Mouse (Mus musculus) heart, adult 2 months (tissue): Measurements from ENCODE around the gene H60c. TPM values are rescaled to one million over a fixed set of nuclear protein-coding genes. Genes with fewer than 3 reads are reported as not detected.
"Not testable (repeated sequence)": the region's sequence is repeated elsewhere in the genome, so short reads cannot be mapped to it uniquely, and the experiment has no call there.

Source experiments
- DNase-seq, 2 experiments: peaks; one replicate each; pipeline ENCODE4 v3.0.0; 2021
- H3K27ac ChIP-seq: fragments of 200-600 bp; 2 replicates; pipeline ENCODE4 v1.8.1; 2022
- H3K27me3 ChIP-seq: fragments of 200-500 bp; 2 replicates; pipeline ENCODE4 v1.6.1; 2012; ENCODE audit warnings: mild to moderate bottlenecking, low read length, inconsistent platforms, mixed read lengths; ENCODE audit not compliant: control insufficient read depth, insufficient read depth
- H3K36me3 ChIP-seq: fragments of 200-500 bp; 2 replicates; pipeline ENCODE4 v1.6.1; 2012; ENCODE audit warnings: low read length, inconsistent platforms; ENCODE audit not compliant: control insufficient read depth, insufficient read depth
- H3K4me1 ChIP-seq: fragments of 200-500 bp; 2 replicates; pipeline ENCODE4 v1.6.1; 2011; ENCODE audit warnings: low read length; ENCODE audit not compliant: control insufficient read depth, insufficient read depth
- H3K4me3 ChIP-seq: fragments of 200-600 bp; 2 replicates; pipeline ENCODE4 v1.8.1; 2022
- H3K79me2 ChIP-seq: fragments of 200-500 bp; replicated peaks from 2 replicates; pipeline ENCODE4 v1.6.1; 2012; ENCODE audit warnings: mild to moderate bottlenecking, inconsistent platforms, low read length, moderate library complexity, mixed read lengths; ENCODE audit not compliant: control insufficient read depth, insufficient read depth
- H3K9ac ChIP-seq: fragments of 200-500 bp; 2 replicates; pipeline ENCODE4 v1.6.1; 2012; ENCODE audit warnings: low read depth, mild to moderate bottlenecking, control low read depth, inconsistent platforms, low read length, mixed read lengths
- CTCF ChIP-seq: fragments of 200-600 bp; IDR thresholded peaks from 2 replicates; pipeline ENCODE4 v1.8.1; 2022; ENCODE audit warnings: antibody characterized with exemption, mild to moderate bottlenecking, moderate library complexity
- EP300 ChIP-seq: fragments of 200-500 bp; IDR thresholded peaks from 2 replicates; pipeline ENCODE4 v1.6.1; 2011; ENCODE audit warnings: low read depth, low read length, control low read depth; ENCODE audit not compliant: insufficient read depth
- POLR2A ChIP-seq: fragments of 200-500 bp; IDR thresholded peaks from 2 replicates; pipeline ENCODE4 v1.6.1; 2011; ENCODE audit warnings: mild to moderate bottlenecking, low read depth, low read length, control low read depth; ENCODE audit not compliant: insufficient read depth
- WGBS: fragments of 180-500 bp; shearing (Covaris S2); methylation state at CpG from one replicate; pipeline ENCODE4 v1.1.7; 2018; 5-methylcytosine and 5-hydroxymethylcytosine counted together
- intact Hi-C: fragments of 180-260 bp; cut with DNase I; formaldehyde crosslinking; loops from one replicate; pipeline ENCODE4 v1.15.1; 2025
- polyA plus RNA-seq: library from polyadenylated mRNA; depleted of rRNA; stranded (reverse); fragments of >200 nt; gene quantifications from 2 replicates; pipeline ENCODE4 v1.2.3, GENCODE M21; 2012
- total RNA-seq, 2 experiments: library from RNA; stranded (reverse); gene quantifications; 2 replicates each; pipeline ENCODE4 v1.2.3; 2021

H60c gene
- total and polyA plus RNA-seq, 3 experiments, result not detected

DNA sequence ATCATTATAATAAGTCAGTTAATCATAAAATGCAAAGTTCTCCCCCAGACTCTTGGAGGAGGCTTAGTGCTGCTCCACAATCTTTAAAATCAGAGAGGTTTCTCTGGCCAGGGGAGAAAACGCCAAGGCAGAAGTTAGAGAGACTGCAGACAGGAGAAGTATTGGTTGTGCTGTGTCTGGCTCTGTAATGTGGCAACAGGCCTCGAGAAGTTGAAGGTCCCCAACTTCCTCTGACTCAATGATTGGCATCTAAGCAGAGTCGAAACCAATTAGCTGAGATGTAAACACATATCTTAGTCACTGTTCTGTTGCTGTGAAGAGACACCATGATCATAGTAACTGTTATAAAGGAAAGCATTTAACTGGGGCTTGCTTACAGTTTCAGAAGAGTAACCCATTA, 6.5 kb upstream of the H60c start:
- intact Hi-C loops, result no loop called here
- no peak overlapping the region for H3K9ac ChIP-seq
- H3K36me3 ChIP-seq, result no peaks in the 10 kb centered on the region
- H3K27ac ChIP-seq, result no peak overlapping the region
- DNase-seq, result no peak
- no peaks in the 10 kb centered on the region for H3K27me3 ChIP-seq
- TF ChIP-seq CTCF (no peak), EP300 (no peak)
- H3K4me1 ChIP-seq, result no peaks in the 10 kb centered on the region
- no peak overlapping the region for H3K4me3 ChIP-seq
- no peaks in the 10 kb centered on the region for H3K79me2 ChIP-seq
- 63% methylated on average over 3 of the region's 3 CpGs for WGBS

- H3K36me3 ChIP-seq, result no peaks in the 10 kb centered on the region
- no peaks in the 10 kb centered on the region for H3K4me1 ChIP-seq
- no peak overlapping the region for H3K27ac ChIP-seq
- no peaks in the 10 kb centered on the region for H3K79me2 ChIP-seq
- no peak for TF ChIP-seq POLR2A
- no peak for TF ChIP-seq EP300
- TF ChIP-seq CTCF, result no peak
- H3K9ac ChIP-seq, result no peak overlapping the region
- DNase-seq, result no peak
- no peak overlapping the region for H3K4me3 ChIP-seq
- WGBS, result 38% methylated on average over 3 of the region's 4 CpGs
- no peaks in the 10 kb centered on the region for H3K27me3 ChIP-seq
- intact Hi-C loops, result no loop called here
Measured at GRCm38 (mm10) chr10:3271036-3271435, 3.5 kb upstream of the H60c start.

GRCm38 (mm10) chr10:3266729-3267128, 842 bp downstream of the H60c start:
- H3K9ac ChIP-seq, result no peak overlapping the region
- H3K36me3 ChIP-seq, result no peaks in the 10 kb centered on the region
- no peak overlapping the region for H3K27ac ChIP-seq
- no peak for DNase-seq
- H3K27me3 ChIP-seq, result no peaks in the 10 kb centered on the region
- H3K79me2 ChIP-seq, result no peaks in the 10 kb centered on the region
- H3K4me3 ChIP-seq, result no peak overlapping the region
- no peak for TF ChIP-seq EP300
- TF ChIP-seq CTCF, result no peak
- TF ChIP-seq POLR2A, result no peak
- intact Hi-C loops, result no loop called here
- 31% methylated on average over 2 of the region's 2 CpGs for WGBS
- H3K4me1 ChIP-seq, result no peaks in the 10 kb centered on the region

- H3K27ac ChIP-seq, result no peak overlapping the region
- no peak for DNase-seq
- TF ChIP-seq EP300, result no peak
- no peak for TF ChIP-seq POLR2A
- TF ChIP-seq CTCF, result no peak
- no peaks in the 10 kb centered on the region for H3K27me3 ChIP-seq
- H3K4me1 ChIP-seq, result no peaks in the 10 kb centered on the region
- intact Hi-C loops, result no loop called here
- 73% methylated on average over 2 of the region's 2 CpGs for WGBS
- H3K9ac ChIP-seq, result no peak overlapping the region
- H3K36me3 ChIP-seq, result no peaks in the 10 kb centered on the region
- H3K79me2 ChIP-seq, result no peaks in the 10 kb centered on the region
- no peak overlapping the region for H3K4me3 ChIP-seq
Measured at GRCm38 (mm10) chr10:3262784-3263183, 4.8 kb downstream of the H60c start.

DNA sequence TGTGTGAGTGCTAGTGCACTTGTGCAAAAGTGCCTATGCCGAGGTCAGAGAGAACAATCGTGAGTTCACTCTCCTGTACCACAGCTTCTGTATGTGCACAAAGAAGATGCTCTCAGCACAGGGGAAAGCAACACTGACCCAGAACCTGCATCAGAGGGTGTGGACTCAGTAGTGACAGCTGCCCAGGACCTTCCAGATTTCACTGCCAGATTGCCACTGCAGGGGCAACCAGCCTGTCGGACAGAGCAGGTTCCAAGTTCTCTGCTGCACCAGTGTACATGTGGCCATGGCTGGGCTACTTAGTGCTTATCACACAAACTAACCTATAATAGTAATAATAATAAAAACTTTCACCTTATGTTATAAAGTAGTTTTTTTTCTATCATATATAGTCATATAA, 10.2 kb downstream of the H60c start:
- H3K27me3 ChIP-seq, result no peaks in the 10 kb centered on the region
- intact Hi-C loops, result no loop called here
- no peak overlapping the region for H3K4me3 ChIP-seq
- H3K9ac ChIP-seq, result no peak overlapping the region
- no peaks in the 10 kb centered on the region for H3K79me2 ChIP-seq
- no peak overlapping the region for H3K27ac ChIP-seq
- no peak for DNase-seq
- WGBS, result 87% methylated on average over 3 of the region's 3 CpGs
- TF ChIP-seq CTCF (no peak), POLR2A (no peak), EP300 (no peak)
- H3K36me3 ChIP-seq, result no peaks in the 10 kb centered on the region
- H3K4me1 ChIP-seq, result no peaks in the 10 kb centered on the region

GRCm38 (mm10) chr10:3238436-3238835, 29.1 kb downstream of the H60c start:
- H3K79me2 ChIP-seq, H3K27ac ChIP-seq, H3K36me3 ChIP-seq, intact Hi-C loops, H3K27me3 ChIP-seq, H3K4me1 ChIP-seq, H3K9ac ChIP-seq, DNase-seq, H3K4me3 ChIP-seq: not testable (repeated sequence)
- WGBS, result 69% methylated on average over 5 of the region's 5 CpGs
